Mouse (Mus musculus): ENCODE data around the gene Mtmr11.

DNA sequence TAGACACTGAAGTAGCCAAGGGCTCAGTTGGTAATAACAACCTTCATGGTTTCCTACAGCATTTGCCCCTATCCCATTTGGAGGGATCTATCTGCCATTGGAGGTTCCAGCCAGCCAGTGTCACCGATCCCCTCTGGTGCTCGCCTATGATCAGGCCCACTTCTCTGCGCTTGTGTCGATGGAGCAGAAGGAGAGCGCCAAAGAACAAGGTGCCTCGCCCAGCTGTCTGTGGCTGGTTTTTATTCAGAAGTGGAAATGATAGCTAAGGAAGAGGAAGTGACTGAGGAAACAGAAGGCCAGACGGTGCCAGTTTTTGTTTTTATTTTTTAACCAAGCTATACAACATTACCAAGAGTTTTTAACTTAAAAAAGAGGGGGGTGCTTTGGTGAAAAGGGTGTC lies 10.0 kb upstream of the Mtmr11 start:
- TF ChIP-seq CTCF (IDR thresholded peaks at IDR 0.05; ENCODE audit: extremely low read depth, insufficient read depth, low read length) (no peak), POLR2A (IDR thresholded peaks at IDR 0.05; ENCODE audit: extremely low read depth, insufficient read depth, low read length) (no peak)
